Comparison of ENCODE assay signal across 8 mouse cellular contexts in the genomic region with DNA sequence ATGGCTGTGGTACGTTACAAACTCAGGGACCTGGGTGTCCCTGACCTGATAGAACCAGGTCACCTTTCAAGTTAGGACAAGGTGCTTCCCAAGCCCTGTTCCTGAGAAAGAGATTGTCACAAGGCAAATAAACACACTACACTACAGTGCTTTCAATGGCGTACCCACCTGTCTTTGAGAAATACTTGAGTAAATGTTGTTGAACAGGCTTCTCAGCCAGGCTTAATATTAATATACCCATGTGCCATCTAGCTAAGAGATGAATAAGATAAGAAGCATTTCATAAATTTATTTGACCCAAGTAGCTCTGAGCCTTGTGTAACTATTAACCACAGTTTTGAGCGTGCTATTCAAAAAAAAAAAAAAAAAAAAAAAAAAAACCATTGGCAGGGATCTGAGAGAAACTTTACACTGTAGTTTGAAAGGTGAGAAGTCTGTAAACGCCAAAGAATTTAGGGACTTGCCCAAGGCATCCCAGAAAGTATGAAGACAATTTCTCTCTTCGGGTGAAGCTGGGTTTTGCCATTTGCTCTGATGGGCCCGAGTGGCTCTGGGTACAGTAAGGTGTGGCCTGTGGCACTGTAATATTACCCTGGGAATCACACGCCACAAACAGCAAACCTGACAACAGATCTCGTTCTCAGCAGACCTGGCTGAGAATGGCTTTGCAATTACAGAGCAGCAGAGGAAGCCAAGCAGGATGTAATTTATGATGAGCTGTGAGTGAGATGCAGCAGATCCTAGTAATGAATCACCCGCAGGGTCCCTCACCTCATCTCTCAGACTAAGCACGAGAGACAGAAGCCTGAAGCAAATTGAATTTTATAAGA.
DNase-seq lines count a peak whose midpoint lies in the region; ATAC-seq lines count a peak whose summit lies in the region.
"Had no signal": no experiment of that assay in that cellular context is flagged by ENCODE, and none has a peak within 500 bp of the region (broad histone marks: within the 10 kb centered on the region; RNA-seq: fewer than 3 reads in every experiment).

No protein-coding gene starts in this region.

- H3K4me2 ChIP-seq in kidney, embryonic 14.5 days (replicated peaks; ENCODE audit: low read depth, low read length): no peak overlapping the region

- DNase-seq in kidney, postnatal 10 days: no peak
- peak; percentile 71 for DNase-seq in NIH3T3 (ENCODE audit: low read depth)
- DNase-seq in cerebellum, adult 9-10 months: peak; percentile 75
- peak; percentile 31 for DNase-seq in lung, postnatal 10 days
- no peak for DNase-seq in adrenal gland, postnatal 10 days
- DNase-seq: right cerebral cortex, postnatal 14 days had no signal

- no peaks in the 10 kb centered on the region for H3K9me3 ChIP-seq in kidney, embryonic 14.5 days (ENCODE audit: control insufficient read depth, low read length)

- H3K4me3 ChIP-seq in kidney, embryonic 14.5 days (ENCODE audit: low read length): no peak overlapping the region

- WGBS in kidney, embryonic 14.5 days: 33% methylated on average over 10 of the region's 10 CpGs

- H3K9ac ChIP-seq in kidney, embryonic 14.5 days (ENCODE audit: low read depth, low read length): no peak overlapping the region

- no peaks in the 10 kb centered on the region for H3K27me3 ChIP-seq in kidney, embryonic 14.5 days (ENCODE audit: control insufficient read depth, insufficient read depth, low read length)

- ATAC-seq in kidney, embryonic 14.5 days (ENCODE audit: low FRiP score, low TSS enrichment): no peak; the same call in 1 of the 2 replicates
- ATAC-seq in monocyte, adult 5-6 weeks (replicated peaks; ENCODE audit: insufficient number of reproducible peaks, low FRiP score, low TSS enrichment, poor library complexity, severe bottlenecking): no peak

- peak overlapping the region; percentile 15; the same call in 1 of the 2 replicates for H3K27ac ChIP-seq in kidney, embryonic 14.5 days (ENCODE audit: low read depth, low read length)

- no peaks in the 10 kb centered on the region for H3K36me3 ChIP-seq in kidney, embryonic 14.5 days (ENCODE audit: control insufficient read depth, insufficient read depth, low read length)

- H3K4me1 ChIP-seq in kidney, embryonic 14.5 days (ENCODE audit: control insufficient read depth, insufficient read depth, low read length): peaks cover 3% of the 10 kb centered on the region; the same call in 1 of the 2 replicates

Comparison
In these comparisons a context has a peak if more than half of its experiments do, and no peak if none do; other contexts are left out.
1. DNase-seq: peak in NIH3T3 (single experiment), cerebellum, adult 9-10 months (single experiment) and lung, postnatal 10 days (single experiment); none in kidney, postnatal 10 days (single experiment) and adrenal gland, postnatal 10 days (single experiment).